Mouse (Mus musculus) embryonic fibroblast, embryonic 13.5 days (primary cell): ENCODE results near the gene Slc39a11. TPM values are rescaled to one million over a fixed set of nuclear protein-coding genes. Genes with fewer than 3 reads are reported as not detected.

ENCODE experiments used
- H3K27ac ChIP-seq: 2 replicates; pipeline ENCODE4 v1.5.1; 2012; ENCODE audit warnings: low read length, control low read depth, inconsistent platforms; ENCODE audit not compliant: insufficient read depth
- H3K4me1 ChIP-seq: 2 replicates; pipeline ENCODE4 v1.6.1; 2011; ENCODE audit warnings: low read length; ENCODE audit not compliant: control insufficient read depth, insufficient read depth
- H3K4me3 ChIP-seq: 2 replicates; pipeline ENCODE4 v1.5.1; 2011; ENCODE audit warnings: mild to moderate bottlenecking, control low read depth, low read length; ENCODE audit not compliant: insufficient read depth
- CTCF ChIP-seq: IDR thresholded peaks from 2 replicates; pipeline ENCODE4 v1.5.1; 2011; ENCODE audit warnings: mild to moderate bottlenecking, control low read depth, low read length, moderate library complexity, borderline replicate concordance; ENCODE audit not compliant: insufficient read depth
- POLR2A ChIP-seq: IDR thresholded peaks from 2 replicates; pipeline ENCODE4 v1.6.1; 2011; ENCODE audit warnings: low read depth, mild to moderate bottlenecking, control low read depth, low read length, moderate library complexity
- polyA plus RNA-seq: library from polyadenylated mRNA; stranded (reverse); fragments of >200 nt; gene quantifications from 2 replicates; pipeline ENCODE4 v1.2.4, GENCODE M21; 2011; ENCODE audit warnings: low read depth; ENCODE audit not compliant: missing spikeins, insufficient read length

The Slc39a11 gene
- polyA plus RNA-seq, 1 experiment = 21.4 TPM

GRCm38 (mm10) chr11:113253169-113253568, 396.7 kb downstream of the Slc39a11 start:
- TF ChIP-seq CTCF (no peak), POLR2A (no peak)

GRCm38 (mm10) chr11:113251172-113251571, 398.7 kb downstream of the Slc39a11 start:
- Histone ChIP-seq H3K4me1 (no peaks in the 10 kb centered on the region; the same call in 1 of the 2 replicates), H3K27ac (no peak overlapping the region), H3K4me3 (no peak overlapping the region)
- TF ChIP-seq POLR2A (no peak), CTCF (no peak)

More at GRCm38 (mm10) chr11:113253169-113253568, 396.7 kb downstream of the Slc39a11 start:
- H3K4me3 ChIP-seq = no peak overlapping the region
- H3K27ac ChIP-seq = no peak overlapping the region
- H3K4me1 ChIP-seq = no peaks in the 10 kb centered on the region

- H3K4me1 ChIP-seq = no peaks in the 10 kb centered on the region; the same call in 1 of the 2 replicates
- no peak overlapping the region for H3K4me3 ChIP-seq
- no peak overlapping the region for H3K27ac ChIP-seq
- TF ChIP-seq POLR2A = no peak
- TF ChIP-seq CTCF = no peak
These were observed 403.4 kb downstream of the Slc39a11 start for GRCm38 (mm10) chr11:113246475-113246874.

DNA sequence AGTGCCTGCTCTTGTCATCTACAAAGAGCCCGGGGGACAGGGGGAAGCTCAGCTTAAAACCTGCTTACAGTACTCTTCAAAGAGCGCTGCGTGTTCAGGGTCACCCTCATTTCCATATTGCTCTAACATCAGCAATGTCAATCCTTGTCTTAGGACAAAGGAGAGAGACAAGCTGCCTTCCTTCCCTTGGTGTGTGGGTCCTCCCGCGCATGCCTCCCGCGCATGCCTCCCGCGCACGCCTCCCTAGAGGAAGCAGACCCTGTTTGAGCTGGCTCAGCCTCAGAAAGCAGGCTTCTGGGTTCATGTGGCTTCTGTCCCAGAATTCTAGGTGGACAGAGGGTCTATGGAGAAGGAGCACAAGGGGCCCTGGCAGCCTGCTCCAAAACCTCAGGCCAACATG, 404.2 kb downstream of the Slc39a11 start:
- Histone ChIP-seq H3K4me3 (no peak overlapping the region), H3K27ac (no peak overlapping the region), H3K4me1 (no peaks in the 10 kb centered on the region; the same call in 1 of the 2 replicates)
- TF ChIP-seq CTCF = no peak
- TF ChIP-seq POLR2A = no peak

- Histone ChIP-seq H3K4me1 (no peaks in the 10 kb centered on the region), H3K27ac (no peak overlapping the region), H3K4me3 (no peak overlapping the region)
- TF ChIP-seq POLR2A = no peak
- no peak for TF ChIP-seq CTCF
These were observed 415.4 kb downstream of the Slc39a11 start for GRCm38 (mm10) chr11:113234432-113234831.

DNA sequence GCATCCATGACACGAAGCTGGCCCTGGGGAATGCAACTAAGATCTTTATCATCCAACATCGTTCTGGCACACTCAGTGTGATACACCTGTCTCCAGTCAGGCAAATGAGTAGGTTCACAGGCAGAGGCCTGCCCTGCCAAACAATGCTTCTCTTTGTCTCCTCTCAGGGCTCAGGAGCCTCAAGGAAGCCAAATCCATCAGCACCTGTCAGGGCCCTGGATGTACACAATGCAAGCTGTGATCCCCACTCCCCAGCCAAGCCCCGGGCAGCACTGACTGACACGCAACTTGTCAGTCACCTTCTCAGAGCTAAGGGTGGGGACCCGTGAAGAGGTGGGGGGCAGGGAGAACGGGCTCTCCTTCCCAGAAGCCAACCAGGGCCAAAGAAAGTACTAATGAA, 417.8 kb downstream of the Slc39a11 start:
- H3K27ac ChIP-seq = no peak overlapping the region
- no peak overlapping the region for H3K4me3 ChIP-seq
- no peak for TF ChIP-seq POLR2A
- no peak for TF ChIP-seq CTCF
- no peaks in the 10 kb centered on the region for H3K4me1 ChIP-seq

DNA sequence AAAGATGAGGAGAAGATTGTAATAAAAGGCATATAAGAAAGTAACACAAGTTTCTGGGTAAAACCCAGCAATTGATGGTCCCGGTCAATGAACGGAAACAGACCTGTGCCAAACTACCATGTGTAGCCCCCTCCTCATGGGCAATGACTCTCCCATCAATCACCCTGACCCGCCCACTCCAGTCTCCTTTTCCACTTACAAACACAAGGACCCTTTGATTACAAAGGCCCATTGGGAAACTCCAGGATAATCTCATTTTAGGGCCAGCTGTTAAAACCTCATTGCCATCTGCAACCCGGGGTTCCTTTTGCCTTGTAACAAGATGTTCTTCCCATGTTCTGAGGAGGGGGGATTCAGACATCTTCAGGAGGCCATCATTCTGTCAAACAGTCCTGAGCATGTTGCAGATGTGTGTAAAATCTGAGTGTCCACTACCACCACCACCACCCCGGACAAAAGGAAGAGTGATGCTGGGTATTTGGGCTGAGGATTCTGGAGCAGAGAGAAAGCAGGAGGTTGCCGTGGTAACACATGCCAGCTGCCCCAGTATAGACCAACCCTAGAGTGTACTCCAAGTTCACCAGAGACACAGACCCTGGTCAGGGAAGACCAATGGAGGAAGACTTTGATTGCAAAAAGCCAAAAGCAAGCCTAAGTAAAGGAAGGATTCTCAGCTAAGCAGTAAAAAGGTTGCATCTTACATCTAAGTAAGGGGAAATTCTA, 419.3 kb downstream of the Slc39a11 start:
- Histone ChIP-seq H3K4me1 (no peaks in the 10 kb centered on the region), H3K27ac (no peak overlapping the region), H3K4me3 (no peak overlapping the region)
- no peak for TF ChIP-seq POLR2A
- no peak for TF ChIP-seq CTCF

DNA sequence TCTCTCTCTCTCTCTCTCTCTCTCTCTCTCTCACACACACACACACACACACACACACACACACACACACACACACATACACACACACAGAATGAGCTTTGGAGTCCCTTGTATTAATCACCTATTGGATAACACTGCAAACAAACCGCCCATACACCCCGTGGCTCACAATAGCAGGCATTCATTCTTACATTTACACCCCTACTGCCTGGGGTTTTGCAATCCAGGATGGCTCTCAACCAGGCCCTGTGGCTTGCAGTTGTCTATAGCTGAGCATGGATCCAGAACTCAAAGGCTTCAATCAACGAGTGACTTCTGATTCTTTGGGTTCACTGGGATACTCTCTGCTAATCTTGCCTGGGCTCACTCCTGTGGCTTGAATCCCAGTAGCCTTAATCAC, 424.1 kb downstream of the Slc39a11 start:
- TF ChIP-seq POLR2A = no peak
- TF ChIP-seq CTCF = no peak
- H3K4me1 ChIP-seq = no peaks in the 10 kb centered on the region
- no peak overlapping the region for H3K27ac ChIP-seq
- no peak overlapping the region for H3K4me3 ChIP-seq

DNA sequence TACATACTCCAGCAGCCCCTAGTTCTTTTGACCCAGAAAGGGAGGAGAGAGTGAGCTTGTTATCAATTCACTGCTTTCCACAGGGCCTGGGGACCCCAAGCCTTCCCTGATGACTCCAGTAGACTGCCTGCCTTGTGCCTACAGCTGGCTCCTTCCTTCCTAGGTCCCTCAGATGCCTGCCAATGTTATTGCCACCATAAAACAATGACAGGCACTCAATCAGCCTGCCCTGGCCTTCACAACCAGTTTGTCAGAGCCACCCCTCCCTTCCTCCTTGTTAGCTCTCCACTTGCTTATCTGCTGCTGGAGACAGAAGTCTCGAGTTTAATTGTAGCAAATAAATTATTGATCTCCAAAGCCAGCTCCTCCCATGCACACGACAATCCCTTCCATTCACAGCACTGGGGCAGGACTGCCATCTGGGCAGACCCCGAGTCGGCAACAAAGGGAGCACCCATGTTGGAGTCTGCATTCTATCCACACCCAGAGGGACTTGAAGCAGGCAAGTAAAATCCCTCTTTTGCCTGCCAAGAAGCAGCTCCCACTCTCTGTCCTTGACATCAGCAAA, 426.0 kb downstream of the Slc39a11 start:
- TF ChIP-seq CTCF (no peak), POLR2A (no peak)
- H3K4me1 ChIP-seq = no peaks in the 10 kb centered on the region

More for the DNA sequence above, 426.0 kb downstream of the Slc39a11 start:
- Histone ChIP-seq H3K27ac (no peak overlapping the region), H3K4me3 (no peak overlapping the region)
